Mouse (Mus musculus): Measurements from ENCODE around the gene Zfp39. TPM values are rescaled to one million over a fixed set of nuclear protein-coding genes. Genes with fewer than 3 reads are reported as not detected.

Zfp39 gene
- polyA plus RNA-seq, 1 experiment from 2014 or later: 7.9 TPM

GRCm38 (mm10) chr11:58926651-58927050 is 22.6 kb upstream of the Zfp39 start:
- no peak for DNase-seq (ENCODE audit: low spot score)

- DNase-seq (ENCODE audit: low spot score): no peak
Measured at GRCm38 (mm10) chr11:58922420-58922819, 18.4 kb upstream of the Zfp39 start.

- DNase-seq (ENCODE audit: low spot score): no peak
Measured at GRCm38 (mm10) chr11:58918759-58919158, 14.7 kb upstream of the Zfp39 start.

DNA sequence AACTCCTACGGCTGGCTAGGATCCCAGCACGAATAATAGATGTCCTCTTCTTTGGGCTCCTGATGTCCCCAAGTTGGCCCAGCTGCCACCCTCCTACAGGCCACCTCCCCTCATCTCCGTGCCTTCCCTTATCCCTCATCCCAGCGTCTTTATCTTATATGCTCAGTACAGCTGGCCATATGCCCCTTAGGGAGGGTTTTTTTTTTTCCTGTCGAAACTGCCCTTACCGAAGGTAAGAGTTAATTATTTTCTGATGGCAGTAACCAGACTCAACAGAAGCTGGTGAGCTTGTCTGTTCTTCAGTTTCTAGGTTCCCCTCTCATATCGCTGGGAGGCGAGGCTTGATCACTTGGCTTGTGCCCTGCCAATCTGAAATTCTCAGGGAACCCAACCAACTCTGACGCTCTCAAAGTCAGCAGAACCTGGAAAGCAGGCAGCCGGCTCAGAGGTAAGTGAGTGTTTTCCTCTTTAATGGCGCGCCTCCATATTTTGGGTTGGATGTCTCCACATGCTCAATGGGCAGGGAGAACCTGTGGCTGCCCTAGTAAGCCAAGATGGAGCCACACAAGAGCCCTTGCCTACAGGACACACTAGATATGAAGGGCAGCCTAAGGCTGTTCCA is 13.8 kb upstream of the Zfp39 start, which contains the start of gene Btnl10:
Gene Btnl10, plus strand, starts transcription at position 164 of the 622 bp plus-strand sequence.
- DNase-seq (ENCODE audit: low spot score): no peak

DNA sequence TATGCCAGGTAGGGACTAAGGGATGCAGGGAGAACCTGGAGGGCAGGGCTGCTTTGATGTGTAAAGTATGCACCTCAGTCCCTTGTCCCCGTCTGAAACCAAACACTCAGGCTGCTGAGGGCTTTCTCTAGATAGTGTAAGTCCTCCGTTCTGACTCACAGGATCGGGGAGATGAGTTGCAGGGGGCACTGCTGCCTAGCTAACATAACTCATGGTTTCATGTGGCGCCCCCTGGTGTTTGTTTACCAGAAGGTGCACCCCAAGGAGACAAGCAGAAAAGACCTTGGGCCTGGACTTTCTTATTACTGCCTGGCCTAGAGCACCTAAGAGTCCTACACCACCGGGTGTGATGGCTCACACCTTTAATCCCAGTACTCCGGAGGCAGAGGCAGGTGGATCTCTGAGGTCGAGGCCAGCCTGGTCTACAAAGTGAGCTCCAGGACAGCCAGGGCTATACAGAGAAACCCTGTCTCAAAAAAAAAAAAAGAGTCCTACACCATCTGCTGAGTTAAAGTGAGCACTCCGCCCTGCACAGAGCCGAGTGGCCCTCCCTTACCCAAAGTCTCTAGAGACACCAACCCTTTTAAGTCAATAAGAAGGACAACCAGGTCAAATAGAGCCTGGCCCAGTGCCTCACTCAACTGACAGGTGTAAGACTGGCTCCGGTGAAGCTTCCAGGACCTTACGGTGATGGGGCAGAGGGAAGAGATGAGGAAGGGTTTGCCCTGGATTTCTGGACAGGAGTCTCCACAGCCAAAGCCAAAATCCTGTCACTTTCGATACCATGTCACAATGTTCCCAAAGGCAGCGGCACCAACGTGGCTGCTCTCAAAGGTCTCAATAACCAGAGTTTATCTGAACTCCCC is 13.1 kb upstream of the Zfp39 start:
- peak; percentile 89 for DNase-seq (ENCODE audit: low spot score)

- DNase-seq (ENCODE audit: low spot score): peak; percentile 60
Measured at GRCm38 (mm10) chr11:58914461-58915028, 10.5 kb upstream of the Zfp39 start.

DNA sequence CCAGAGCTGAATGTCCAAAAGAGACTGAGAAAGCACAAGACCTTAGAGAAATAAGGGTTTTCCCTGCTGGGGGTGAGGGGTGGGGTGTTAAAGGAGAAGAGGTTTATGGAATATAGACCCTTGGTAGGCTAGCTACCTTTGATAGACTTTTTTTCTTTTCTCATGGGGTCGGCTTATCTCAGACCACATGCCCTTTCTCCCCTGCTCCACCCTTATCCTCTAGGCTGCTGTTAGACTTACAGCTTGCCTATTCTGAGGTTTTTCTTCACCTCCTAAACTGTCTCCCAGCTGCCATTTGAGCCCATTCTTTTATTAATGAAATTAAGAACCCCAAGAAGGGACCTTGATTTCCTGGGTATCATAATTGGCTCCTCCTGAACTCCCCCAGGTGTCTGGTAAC is 9.8 kb upstream of the Zfp39 start:
- no peak for DNase-seq (ENCODE audit: low spot score)

GRCm38 (mm10) chr11:58904838-58905237 is 813 bp upstream of the Zfp39 start:
- DNase-seq (ENCODE audit: low spot score): peak; percentile 47

DNA sequence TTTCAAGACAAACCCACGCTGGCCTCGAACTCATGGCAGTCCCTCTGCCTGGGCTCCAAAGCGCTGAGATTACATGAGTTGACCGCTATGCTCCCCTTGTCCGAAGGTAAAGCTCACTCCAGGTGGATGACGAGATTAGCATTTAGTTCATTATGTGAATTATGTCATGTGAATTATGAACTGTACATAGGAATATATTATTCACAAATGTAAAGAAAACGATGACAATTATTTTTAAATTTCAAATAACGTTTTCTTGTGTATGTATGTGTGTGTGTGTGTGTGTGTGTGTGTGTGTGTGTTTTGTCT is 339 bp upstream of the Zfp39 start:
- DNase-seq (ENCODE audit: low spot score): no peak

DNA sequence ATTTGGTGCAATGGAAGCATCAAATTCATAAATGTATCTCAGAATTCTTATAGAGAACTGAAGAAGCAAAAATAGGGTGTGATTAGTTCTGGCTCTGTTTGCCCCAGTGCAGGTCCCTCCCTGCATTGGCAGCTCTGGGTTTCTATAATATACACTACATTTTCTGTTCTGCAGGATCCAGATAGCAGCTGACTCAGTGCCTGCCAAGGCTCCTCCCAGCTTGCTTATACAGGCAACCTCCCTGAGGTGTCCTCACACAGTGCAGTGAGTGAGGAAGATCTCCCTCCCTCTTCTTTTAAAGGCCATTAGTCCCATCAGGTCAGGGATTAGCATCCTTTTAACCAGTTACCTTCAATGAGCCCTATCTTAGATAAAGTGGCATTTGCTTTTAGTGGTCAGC is 2.9 kb downstream of the Zfp39 start:
- no peak for DNase-seq (ENCODE audit: low spot score)

- DNase-seq (ENCODE audit: low spot score): no peak
Measured at GRCm38 (mm10) chr11:58897485-58897884, 6.5 kb downstream of the Zfp39 start.

DNA sequence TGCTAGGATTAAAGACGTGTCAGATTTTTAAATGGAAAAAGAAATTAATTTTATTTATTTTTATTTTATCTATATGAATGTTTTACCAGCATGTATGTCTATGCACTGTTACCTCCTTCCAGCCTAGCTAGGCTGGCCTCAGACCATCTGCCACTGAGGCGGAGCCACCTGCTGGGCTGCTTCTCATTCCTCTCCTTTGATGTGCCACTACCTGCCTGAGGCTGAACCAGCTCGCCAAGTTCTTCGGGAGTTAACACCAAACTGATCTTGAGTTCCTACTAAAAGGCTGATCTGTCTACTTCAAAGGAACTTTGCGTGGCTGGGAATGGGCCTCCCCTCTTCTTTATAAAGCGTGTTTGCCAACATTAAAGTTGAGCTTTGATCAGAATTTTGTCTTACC is 9.6 kb downstream of the Zfp39 start:
- peak; percentile 49 for DNase-seq (ENCODE audit: low spot score)

- DNase-seq (ENCODE audit: low spot score): no peak
Measured at GRCm38 (mm10) chr11:58890511-58890910, 13.5 kb downstream of the Zfp39 start.

- DNase-seq (ENCODE audit: low spot score): peak; percentile 92
Measured at GRCm38 (mm10) chr11:58883756-58884155, 20.3 kb downstream of the Zfp39 start.

- no peak for DNase-seq (ENCODE audit: low spot score)
Measured at GRCm38 (mm10) chr11:58870961-58871360, 33.1 kb downstream of the Zfp39 start.

- DNase-seq (ENCODE audit: low spot score): no peak
Measured at GRCm38 (mm10) chr11:58867954-58868330, 36.1 kb downstream of the Zfp39 start.

DNA sequence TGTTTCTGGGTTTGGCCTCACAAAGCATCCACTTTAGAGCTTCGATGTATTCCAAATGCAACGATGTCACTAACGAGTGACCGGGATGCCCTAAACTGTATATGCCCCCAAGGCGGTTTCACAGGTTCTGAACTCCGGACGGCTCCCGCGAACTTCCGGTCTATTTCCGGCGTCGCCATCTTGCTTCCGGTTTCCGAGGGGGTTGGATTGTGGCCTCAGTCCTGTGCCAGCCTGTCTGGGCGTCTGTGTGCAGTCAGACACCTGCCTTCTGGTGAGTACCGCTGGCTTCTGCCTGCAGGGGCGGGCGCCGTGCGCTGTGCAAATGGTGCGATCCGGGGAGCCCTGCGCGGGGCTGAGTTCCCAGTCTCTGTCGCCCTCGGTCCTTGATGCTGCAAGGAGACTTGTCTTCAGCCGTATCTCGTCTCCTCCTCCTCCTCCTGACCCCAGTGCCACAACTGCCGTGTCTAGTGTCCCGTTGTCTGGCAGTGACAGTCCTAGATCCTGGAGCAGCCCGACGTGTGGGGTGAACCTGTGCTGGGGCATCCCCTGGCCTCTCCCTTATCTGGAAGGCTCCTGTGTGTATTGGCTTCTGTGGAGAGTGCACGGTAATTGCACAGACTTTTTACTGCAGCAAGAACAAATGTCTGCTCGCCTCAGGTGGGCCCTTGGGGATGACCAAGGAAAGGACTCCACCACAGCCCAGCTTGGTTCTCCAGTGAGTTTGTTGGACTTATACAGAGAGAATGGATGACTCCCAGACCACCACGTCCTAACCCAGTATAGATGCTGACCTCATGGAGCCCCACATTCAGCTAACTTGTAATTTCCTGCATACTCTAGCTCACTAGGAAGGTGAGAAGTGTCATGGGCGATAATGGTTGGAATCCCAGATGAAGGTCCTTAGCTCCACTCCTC is 36.7 kb downstream of the Zfp39 start, which contains the start of gene 2810021J22Rik:
Gene 2810021J22Rik, plus strand, starts transcription at position 178 of the 915 bp plus-strand sequence.
- peak; percentile 95 for DNase-seq (ENCODE audit: low spot score)

- DNase-seq (ENCODE audit: low spot score): no peak
Measured at GRCm38 (mm10) chr11:58860744-58861143, 43.3 kb downstream of the Zfp39 start.

DNA sequence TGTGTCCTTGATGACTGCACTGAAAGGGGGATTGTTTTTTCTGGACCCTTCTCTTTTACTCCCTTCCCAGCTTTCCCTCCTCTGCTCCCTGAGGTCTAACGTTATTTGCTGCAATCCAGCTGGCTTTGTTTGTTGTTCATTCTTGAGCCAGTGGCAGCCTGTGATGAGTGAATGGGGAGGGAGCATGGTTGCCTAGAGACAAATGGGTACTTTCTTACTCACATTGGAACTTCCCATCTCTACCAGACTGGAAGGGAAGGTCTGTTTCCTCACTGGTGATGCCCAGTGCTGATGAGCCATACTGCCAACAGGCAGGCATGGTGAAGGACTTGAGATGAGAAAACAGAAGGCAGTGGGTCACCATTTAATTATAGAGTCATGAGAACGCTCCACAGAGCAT is 54.3 kb downstream of the Zfp39 start:
- no peak for DNase-seq (ENCODE audit: low spot score)

DNA sequence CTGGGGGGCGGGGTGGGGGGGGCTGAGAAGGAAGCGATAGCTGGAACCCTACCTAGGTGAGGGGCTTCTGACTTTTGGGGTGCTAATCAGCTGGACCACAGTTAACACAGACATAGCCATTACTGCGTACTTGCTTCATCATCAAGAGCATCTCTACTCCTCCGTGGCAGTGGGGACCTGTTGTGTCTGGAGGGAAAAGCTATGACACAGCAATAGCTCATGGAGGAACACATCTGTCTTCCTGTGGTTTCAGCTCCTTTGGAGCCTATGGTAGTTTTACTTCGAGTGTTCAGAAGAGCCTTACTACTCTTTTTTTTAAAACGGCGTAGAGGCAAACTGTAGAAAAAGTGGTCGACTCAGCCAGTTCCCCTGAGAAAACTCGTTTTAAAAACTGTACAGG is 56.4 kb downstream of the Zfp39 start:
- DNase-seq (ENCODE audit: low spot score): peak; percentile 68

DNA sequence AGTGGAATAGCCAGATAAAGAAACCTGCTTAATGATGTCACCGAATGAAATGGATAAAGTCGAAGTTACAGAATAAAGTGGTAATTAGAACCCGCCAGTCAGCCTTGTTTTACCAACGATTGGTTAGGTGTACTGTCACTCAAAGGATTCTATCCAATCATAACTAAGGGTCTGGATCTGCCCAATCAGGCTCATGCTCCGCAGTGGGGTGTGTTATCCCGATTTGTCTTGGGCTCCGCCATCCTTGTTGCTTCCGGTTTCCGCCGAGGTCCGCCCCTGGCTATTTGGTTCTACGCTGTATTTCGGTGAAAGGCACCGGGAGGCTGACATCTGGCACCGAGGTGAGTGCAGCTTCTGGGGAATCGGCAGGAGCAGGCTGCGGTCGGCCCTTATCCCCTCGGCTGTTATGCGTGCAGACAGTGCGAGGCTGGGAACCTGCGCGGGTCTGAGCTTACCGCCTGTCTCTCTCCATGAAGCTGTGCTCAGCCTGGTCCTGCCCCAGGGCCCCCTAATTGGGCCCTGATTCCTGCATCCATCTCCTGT is 57.0 kb downstream of the Zfp39 start, which contains the start of gene Gm12258:
Gene Gm12258, plus strand, starts transcription at position 240 of the 543 bp plus-strand sequence.
- peak; percentile 97 for DNase-seq (ENCODE audit: low spot score)

All from thymus, postnatal 0 days (tissue).